Mouse (Mus musculus) lung, embryonic 14.5 days (tissue): Measurements from ENCODE around the gene Tomm40l. TPM values are rescaled to one million over a fixed set of nuclear protein-coding genes. Genes with fewer than 3 reads are reported as not detected.

Source experiments
- ATAC-seq: fragments of 200-750 bp; cut with Nextera tagmentation; 2 replicates; pipeline ENCODE4 v1.8.0; 2017; ENCODE audit warnings: mild to moderate bottlenecking, moderate TSS enrichment, moderate library complexity; ENCODE audit not compliant: insufficient read depth
- DNase-seq: peaks from one replicate; pipeline ENCODE4 v3.0.0-alpha.2; 2015
- H3K27ac ChIP-seq: fragments of 300-500 bp; sonication (generic); 2 replicates; pipeline ENCODE4 v1.5.1; 2014; ENCODE audit warnings: low read depth, mild to moderate bottlenecking, moderate library complexity
- H3K27me3 ChIP-seq: fragments of 300-500 bp; sonication (generic); 2 replicates; pipeline ENCODE4 v1.6.1; 2014; ENCODE audit warnings: low read length, control low read depth; ENCODE audit not compliant: insufficient read depth
- H3K36me3 ChIP-seq: fragments of 300-500 bp; sonication (generic); 2 replicates; pipeline ENCODE4 v1.6.1; 2014; ENCODE audit warnings: control low read depth; ENCODE audit not compliant: insufficient read depth
- H3K4me1 ChIP-seq: fragments of 300-500 bp; sonication (generic); 2 replicates; pipeline ENCODE4 v1.6.1; 2014; ENCODE audit warnings: antibody characterized with exemption, control low read depth; ENCODE audit not compliant: insufficient read depth
- H3K4me2 ChIP-seq: fragments of 300-500 bp; sonication (generic); 2 replicates; pipeline ENCODE4 v1.6.1; 2014; ENCODE audit warnings: mild to moderate bottlenecking
- H3K4me3 ChIP-seq: fragments of 300-500 bp; sonication (generic); 2 replicates; pipeline ENCODE4 v1.5.1; 2014; ENCODE audit warnings: low read depth, low read length
- H3K9ac ChIP-seq: fragments of 300-500 bp; sonication (generic); 2 replicates; pipeline ENCODE4 v1.6.1; 2014
- H3K9me3 ChIP-seq: fragments of 300-500 bp; sonication (generic); 2 replicates; pipeline ENCODE4 v1.6.1; 2016; ENCODE audit warnings: low read depth, low read length, control low read depth
- CTCF ChIP-seq: IDR thresholded peaks from 2 replicates; pipeline ENCODE4 v1.5.1; 2016; ENCODE audit warnings: antibody characterized with exemption, low read depth
- WGBS: fragments of 180-500 bp; shearing (Covaris S2); extraction: QIAGEN DNeasy Blood & Tissue Kit; methylation state at CpG from one replicate; pipeline ENCODE4 v1.1.7; 2014; 5-methylcytosine and 5-hydroxymethylcytosine counted together
- polyA plus RNA-seq: library from polyadenylated mRNA; unstranded; fragments of >200 nt; fragmentation: Nextera tagmentation; extraction: Ambion mirVana; gene quantifications from 2 replicates; pipeline ENCODE4 v1.2.1, GENCODE M21; 2014

Tomm40l gene
- 33.7 and 37.9 TPM in 2 replicates for polyA plus RNA-seq

GRCm38 (mm10) chr1:171222238-171223155 is at the start of gene Tomm40l:
Tomm40l (minus strand) TSS chr1:171222514.
- peak; percentile 71 for TF ChIP-seq CTCF
- H3K4me1 ChIP-seq, result peaks cover 6% of the 10 kb centered on the region; the same call in 1 of the 2 replicates
- H3K27me3 ChIP-seq, result no peaks in the 10 kb centered on the region
- peak within 1 kb of the TSS; percentile 91 for H3K4me2 ChIP-seq
- peaks cover 24% of the 10 kb centered on the region for H3K36me3 ChIP-seq
- under 1% methylated on average over 28 of the region's 28 CpGs for WGBS
- H3K27ac ChIP-seq, result peak within 1 kb of the TSS; percentile 94
- H3K9ac ChIP-seq, result peak within 1 kb of the TSS; percentile 59
- H3K4me3 ChIP-seq, result peak within 1 kb of the TSS; percentile 61
- H3K9me3 ChIP-seq, result no peaks in the 10 kb centered on the region
- DNase-seq, result peak; percentile 99
- ATAC-seq, result peak; percentile 99

- 93% methylated on average over 3 of the region's 3 CpGs for WGBS
- no peak for DNase-seq
Observed at GRCm38 (mm10) chr1:171272086-171272485, 49.8 kb upstream of the Tomm40l start.

GRCm38 (mm10) chr1:171271622-171272021 is 49.3 kb upstream of the Tomm40l start:
- H3K9ac ChIP-seq, result peak overlapping the region; percentile 1; the same call in 1 of the 2 replicates
- DNase-seq (no peak), ATAC-seq (no peak)
- peaks cover 5% of the 10 kb centered on the region; the same call in 1 of the 2 replicates for H3K4me1 ChIP-seq
- 0 out of 2 replicates have a peak overlapping the region, but pooled peaks have one; percentile 90 for H3K4me3 ChIP-seq
- WGBS, result 59% methylated on average over 10 of the region's 10 CpGs
- H3K36me3 ChIP-seq, result peaks cover 47% of the 10 kb centered on the region
- no peaks in the 10 kb centered on the region for H3K9me3 ChIP-seq
- H3K27ac ChIP-seq, result no peak overlapping the region
- H3K27me3 ChIP-seq, result no peaks in the 10 kb centered on the region
- peak overlapping the region; percentile 96 for H3K4me2 ChIP-seq
- TF ChIP-seq CTCF, result peak; percentile 16; the same call in 1 of the 2 replicates

More at GRCm38 (mm10) chr1:171272086-171272485, 49.8 kb upstream of the Tomm40l start:
- Histone ChIP-seq H3K9me3 (no peaks in the 10 kb centered on the region), H3K9ac (peak overlapping the region; percentile 1; the same call in 1 of the 2 replicates), H3K36me3 (peaks cover 52% of the 10 kb centered on the region), H3K27ac (no peak overlapping the region), H3K4me1 (peaks cover 5% of the 10 kb centered on the region; the same call in 1 of the 2 replicates), H3K4me2 (peak overlapping the region; percentile 96; the same call in 1 of the 2 replicates), H3K27me3 (no peaks in the 10 kb centered on the region), H3K4me3 (0 out of 2 replicates have a peak overlapping the region, but pooled peaks have one; percentile 90)
- ATAC-seq, result no peak
- no peak for TF ChIP-seq CTCF

- 34% methylated on average over 9 of the region's 9 CpGs for WGBS
- no peak for TF ChIP-seq CTCF
- H3K4me2 ChIP-seq, result peak overlapping the region; percentile 96
- peaks cover 5% of the 10 kb centered on the region; the same call in 1 of the 2 replicates for H3K4me1 ChIP-seq
- DNase-seq, result peak; percentile 31
- no peaks in the 10 kb centered on the region for H3K9me3 ChIP-seq
- H3K27me3 ChIP-seq, result no peaks in the 10 kb centered on the region
- peak overlapping the region; percentile 79 for H3K9ac ChIP-seq
- no peak for ATAC-seq
- peak overlapping the region; percentile 90 for H3K4me3 ChIP-seq
- H3K27ac ChIP-seq, result peak overlapping the region; percentile 74; the same call in 1 of the 2 replicates
- peaks cover 43% of the 10 kb centered on the region for H3K36me3 ChIP-seq
Observed at GRCm38 (mm10) chr1:171271196-171271595, 48.9 kb upstream of the Tomm40l start.

- no peaks in the 10 kb centered on the region for H3K9me3 ChIP-seq
- no peaks in the 10 kb centered on the region for H3K27me3 ChIP-seq
- peak overlapping the region; percentile 90 for H3K4me3 ChIP-seq
- peaks cover 37% of the 10 kb centered on the region for H3K36me3 ChIP-seq
- peak overlapping the region; percentile 96 for H3K4me2 ChIP-seq
- whole genome bisulfite sequencing, result 0% methylated on average over 19 of the region's 19 CpGs
- DNase-seq (peak; percentile 62), ATAC-seq (peak; percentile 73)
- H3K9ac ChIP-seq, result peak overlapping the region; percentile 79
- H3K4me1 ChIP-seq, result peaks cover 5% of the 10 kb centered on the region; the same call in 1 of the 2 replicates
- TF ChIP-seq CTCF, result no peak
- peak overlapping the region; percentile 74 for H3K27ac ChIP-seq
Observed at GRCm38 (mm10) chr1:171270573-171270900, 48.2 kb upstream of the Tomm40l start.

- peak within 1 kb of the TSS; percentile 96 for H3K4me2 ChIP-seq
- no peaks in the 10 kb centered on the region for H3K27me3 ChIP-seq
- peak within 1 kb of the TSS; percentile 79 for H3K9ac ChIP-seq
- DNase-seq, result peak; percentile 96
- peaks cover 31% of the 10 kb centered on the region for H3K36me3 ChIP-seq
- WGBS, result 3% methylated on average over 36 of the region's 36 CpGs
- peak; percentile 93 for ATAC-seq
- no peaks in the 10 kb centered on the region for H3K9me3 ChIP-seq
- peak within 1 kb of the TSS; percentile 74 for H3K27ac ChIP-seq
- H3K4me1 ChIP-seq, result peaks cover 5% of the 10 kb centered on the region; the same call in 1 of the 2 replicates
- TF ChIP-seq CTCF, result no peak
- peak within 1 kb of the TSS; percentile 90 for H3K4me3 ChIP-seq
Observed at GRCm38 (mm10) chr1:171269848-171270572, 47.7 kb upstream of the Tomm40l start, which contains the start of gene B4galt3. B4galt3 (plus strand) TSS chr1:171270328.
